ENCODE assay signal across 9 mouse cellular contexts in the genomic region with DNA sequence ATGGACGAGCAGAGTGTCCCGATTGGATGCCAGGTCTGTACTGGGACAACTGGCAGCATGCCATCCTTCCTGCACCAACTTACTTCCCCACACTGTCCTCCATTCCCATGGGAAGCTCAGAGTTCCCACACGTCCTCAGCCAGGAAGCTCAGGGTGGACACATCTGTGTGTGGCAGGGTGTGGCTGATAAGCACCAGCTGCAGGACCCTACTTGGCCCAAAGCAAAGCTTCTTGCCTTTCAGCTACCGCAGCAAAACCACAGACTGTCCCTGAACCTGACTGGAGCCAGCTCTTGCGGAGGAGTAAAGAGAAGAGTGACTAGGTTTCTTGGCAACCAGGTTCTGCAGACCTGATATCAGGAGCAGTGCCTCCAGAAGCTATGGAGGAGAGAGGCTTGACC. TPM values are rescaled to one million over a fixed set of nuclear protein-coding genes. Genes with fewer than 3 reads are reported as not detected.
DNase-seq lines count a peak whose midpoint lies in the region; ATAC-seq lines count a peak whose summit lies in the region.
"Had no signal": no experiment of that assay in that cellular context is flagged by ENCODE, and none has a peak within 500 bp of the region (broad histone marks: within the 10 kb centered on the region; RNA-seq: fewer than 3 reads in every experiment).

No protein-coding gene starts in this region.

- peak; percentile 62 for ATAC-seq in common myeloid progenitor, adult 5-6 weeks (replicated peaks; ENCODE audit: low read depth, poor library complexity, severe bottlenecking)
- 0 out of 4 replicates have a peak, but pooled peaks have one; percentile 13 to 30 for ATAC-seq in hematopoietic stem cell, adult 5-6 weeks (replicated peaks in 1 of 2; ENCODE audit: insufficient read depth in 1 of 2, low FRiP score in 2 of 2, low TSS enrichment in 1 of 2, low read depth in 1 of 2, poor library complexity in 2 of 2, severe bottlenecking in 2 of 2)
- ATAC-seq: forebrain, embryonic 16.5 days had no signal

- no peaks in the 10 kb centered on the region for H3K36me3 ChIP-seq in hindbrain, embryonic 10.5 days
- H3K36me3 ChIP-seq: midbrain, embryonic 12.5 days had no signal

- DNase-seq in adrenal gland, adult 2 months: peak; percentile 41
- DNase-seq in lung, postnatal 14 days: peak; percentile 75
- DNase-seq in hindbrain, embryonic 10.5 days (ENCODE audit: low spot score): no peak
- no peak for DNase-seq in cerebellum, adult 9-11 months
- no peak for DNase-seq in layer of hippocampus, adult 11-12 months (ENCODE audit: low spot score)

- peaks cover 13% of the 10 kb centered on the region for H3K4me1 ChIP-seq in hindbrain, embryonic 10.5 days (replicated peaks)

- no peaks in the 10 kb centered on the region for H3K9me3 ChIP-seq in hindbrain, embryonic 10.5 days
- H3K9me3 ChIP-seq: midbrain, embryonic 12.5 days had no signal

- no peak overlapping the region for H3K27ac ChIP-seq in hindbrain, embryonic 10.5 days
- H3K27ac ChIP-seq: midbrain, embryonic 12.5 days had no signal

- H3K27me3 ChIP-seq in hindbrain, embryonic 10.5 days (ENCODE audit: insufficient read depth, poor library complexity, severe bottlenecking): peaks cover 5% of the 10 kb centered on the region; the same call in 1 of the 2 replicates

- H3K4me3 ChIP-seq in hindbrain, embryonic 10.5 days: no peak overlapping the region
- H3K4me3 ChIP-seq: midbrain, embryonic 12.5 days had no signal

- WGBS in hindbrain, embryonic 10.5 days: 81% methylated on average over 5 of the region's 5 CpGs

RNA-seq across cellular contexts. Expression of a gene that starts 11.7 kb away (rescaled TPM):
- total RNA-seq in adrenal gland, adult 2 months (2021): 100 to 1,000 TPM; 125 to 177 TPM
- 28.1 and 28.3 TPM in 2 replicates for polyA plus RNA-seq in adrenal gland, adult 2 months (2012; rRNA removed)
- total RNA-seq in common myeloid progenitor, adult 5-6 weeks (2017): 66.4 and 70.6 TPM in 2 replicates
- 84.7 and 89.4 TPM in 2 replicates for total RNA-seq in hematopoietic stem cell, adult 5-6 weeks (2017)
- polyA plus RNA-seq in hindbrain, embryonic 10.5 days (2016; fragmentation: Nextera tagmentation; extraction: Ambion mirVana): 19.5 and 28.0 TPM in 2 replicates

Comparison
In these comparisons a context has a peak if more than half of its experiments do, and no peak if none do; other contexts are left out.
1. DNase-seq: peak in adrenal gland, adult 2 months (single experiment) and lung, postnatal 14 days (single experiment); none in hindbrain, embryonic 10.5 days (single experiment), cerebellum, adult 9-11 months (single experiment) and layer of hippocampus, adult 11-12 months (single experiment).